Mouse (Mus musculus) kidney, adult 2 months (tissue): ENCODE results near the gene Atp1a3.

Experiments
- CTCF ChIP-seq: fragments of 200-500 bp; conservative IDR thresholded peaks from 2 replicates; pipeline ENCODE4 v1.5.1; 2011; ENCODE audit warnings: low read depth, mild to moderate bottlenecking, control low read depth, low read length, moderate library complexity, mixed read lengths; ENCODE audit not compliant: insufficient read depth, insufficient read length
- POLR2A ChIP-seq: fragments of 200-500 bp; IDR thresholded peaks from one replicate; pipeline ENCODE4 v1.6.1; 2011; ENCODE audit warnings: low read depth, low read length, control low read depth

DNA sequence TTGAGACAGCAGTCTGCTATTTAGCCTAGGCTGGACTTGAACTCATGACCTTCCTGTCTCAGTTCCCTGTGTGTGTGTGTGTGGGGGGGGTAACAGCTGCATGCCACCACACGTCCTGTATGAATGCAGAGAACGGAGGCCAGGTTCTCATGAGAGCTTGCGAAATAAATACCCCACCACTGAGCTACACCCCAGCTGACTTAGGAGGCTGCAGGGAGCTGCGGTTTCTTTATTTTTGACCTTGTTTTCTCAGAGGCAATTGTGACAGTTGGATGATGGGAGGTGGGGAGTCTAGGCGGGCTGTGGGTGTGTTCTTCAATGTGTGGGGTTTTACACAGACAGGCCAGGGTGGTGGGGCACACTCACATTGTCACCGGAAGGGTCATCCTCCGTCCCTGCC is 5.5 kb downstream of the Atp1a3 start:
- TF ChIP-seq POLR2A (no peak), CTCF (no peak)
